Mouse (Mus musculus) stomach, postnatal 0 days (tissue): ENCODE results near the gene Asb16.

Source experiments
- CTCF ChIP-seq: IDR thresholded peaks from 2 replicates; pipeline ENCODE4 v1.5.1; 2016; ENCODE audit warnings: antibody characterized with exemption, low read depth, mild to moderate bottlenecking, moderate library complexity
- EP300 ChIP-seq: optimal IDR thresholded peaks from 2 replicates; pipeline ENCODE3; 2016; ENCODE audit warnings: antibody characterized with exemption

- no peak for TF ChIP-seq CTCF
- TF ChIP-seq EP300 = no peak
Measured at GRCm38 (mm10) chr11:102228191-102228545, 40.4 kb upstream of the Asb16 start.
